Mouse (Mus musculus): ENCODE data around the gene Wdr70. TPM values are rescaled to one million over a fixed set of nuclear protein-coding genes. Genes with fewer than 3 reads are reported as not detected.

The Wdr70 gene
- total RNA-seq, 2 experiments from 2014 or later = 29.9 to 40.2 TPM

GRCm38 (mm10) chr15:7879956-7880355, 219.1 kb downstream of the Wdr70 start:
- no peak for ATAC-seq (replicated peaks; ENCODE audit: low FRiP score, low TSS enrichment, poor library complexity, severe bottlenecking)

- no peak for ATAC-seq (replicated peaks; ENCODE audit: low FRiP score, low TSS enrichment, poor library complexity, severe bottlenecking)
These were observed 220.1 kb downstream of the Wdr70 start for GRCm38 (mm10) chr15:7878861-7879260.

- no peak for ATAC-seq (replicated peaks; ENCODE audit: low FRiP score, low TSS enrichment, poor library complexity, severe bottlenecking)
These were observed 221.2 kb downstream of the Wdr70 start for GRCm38 (mm10) chr15:7877560-7878467.

- no peak for ATAC-seq (replicated peaks; ENCODE audit: low FRiP score, low TSS enrichment, poor library complexity, severe bottlenecking)
These were observed 223.1 kb downstream of the Wdr70 start for GRCm38 (mm10) chr15:7875879-7876278.

GRCm38 (mm10) chr15:7872473-7872872, 226.5 kb downstream of the Wdr70 start:
- no peak for ATAC-seq (replicated peaks; ENCODE audit: low FRiP score, low TSS enrichment, poor library complexity, severe bottlenecking)

GRCm38 (mm10) chr15:7865305-7865704, 233.7 kb downstream of the Wdr70 start:
- no peak for ATAC-seq (replicated peaks; ENCODE audit: low FRiP score, low TSS enrichment, poor library complexity, severe bottlenecking)

- ATAC-seq (replicated peaks; ENCODE audit: low FRiP score, low TSS enrichment, poor library complexity, severe bottlenecking) = no peak
These were observed 235.7 kb downstream of the Wdr70 start for GRCm38 (mm10) chr15:7863328-7863727.

GRCm38 (mm10) chr15:7862890-7863289, 236.1 kb downstream of the Wdr70 start:
- ATAC-seq (replicated peaks; ENCODE audit: low FRiP score, low TSS enrichment, poor library complexity, severe bottlenecking) = no peak

GRCm38 (mm10) chr15:7858841-7859240, 240.2 kb downstream of the Wdr70 start:
- no peak for ATAC-seq (replicated peaks; ENCODE audit: low FRiP score, low TSS enrichment, poor library complexity, severe bottlenecking)

GRCm38 (mm10) chr15:7857418-7857817, 241.6 kb downstream of the Wdr70 start:
- no peak for ATAC-seq (replicated peaks; ENCODE audit: low FRiP score, low TSS enrichment, poor library complexity, severe bottlenecking)

- ATAC-seq (replicated peaks; ENCODE audit: low FRiP score, low TSS enrichment, poor library complexity, severe bottlenecking) = no peak
These were observed 256.6 kb downstream of the Wdr70 start for GRCm38 (mm10) chr15:7842398-7842797.

GRCm38 (mm10) chr15:7841664-7842063, 257.3 kb downstream of the Wdr70 start:
- no peak for ATAC-seq (replicated peaks; ENCODE audit: low FRiP score, low TSS enrichment, poor library complexity, severe bottlenecking)

GRCm38 (mm10) chr15:7838921-7839309, 260.1 kb downstream of the Wdr70 start:
- ATAC-seq (replicated peaks; ENCODE audit: low FRiP score, low TSS enrichment, poor library complexity, severe bottlenecking) = no peak

GRCm38 (mm10) chr15:7838060-7838920, 260.7 kb downstream of the Wdr70 start:
- ATAC-seq (replicated peaks; ENCODE audit: low FRiP score, low TSS enrichment, poor library complexity, severe bottlenecking) = no peak

- no peak for ATAC-seq (replicated peaks; ENCODE audit: low FRiP score, low TSS enrichment, poor library complexity, severe bottlenecking)
These were observed 263.6 kb downstream of the Wdr70 start for GRCm38 (mm10) chr15:7835404-7835803.

GRCm38 (mm10) chr15:7825530-7825929, 273.5 kb downstream of the Wdr70 start:
- no peak for ATAC-seq (replicated peaks; ENCODE audit: low FRiP score, low TSS enrichment, poor library complexity, severe bottlenecking)

GRCm38 (mm10) chr15:7823886-7824285, 275.1 kb downstream of the Wdr70 start:
- ATAC-seq (replicated peaks; ENCODE audit: low FRiP score, low TSS enrichment, poor library complexity, severe bottlenecking) = no peak

Measured in megakaryocyte-erythroid progenitor cell, adult 5-6 weeks (primary cell).